Comparison of ENCODE assay signal across 22 mouse cellular contexts in the genomic region with DNA sequence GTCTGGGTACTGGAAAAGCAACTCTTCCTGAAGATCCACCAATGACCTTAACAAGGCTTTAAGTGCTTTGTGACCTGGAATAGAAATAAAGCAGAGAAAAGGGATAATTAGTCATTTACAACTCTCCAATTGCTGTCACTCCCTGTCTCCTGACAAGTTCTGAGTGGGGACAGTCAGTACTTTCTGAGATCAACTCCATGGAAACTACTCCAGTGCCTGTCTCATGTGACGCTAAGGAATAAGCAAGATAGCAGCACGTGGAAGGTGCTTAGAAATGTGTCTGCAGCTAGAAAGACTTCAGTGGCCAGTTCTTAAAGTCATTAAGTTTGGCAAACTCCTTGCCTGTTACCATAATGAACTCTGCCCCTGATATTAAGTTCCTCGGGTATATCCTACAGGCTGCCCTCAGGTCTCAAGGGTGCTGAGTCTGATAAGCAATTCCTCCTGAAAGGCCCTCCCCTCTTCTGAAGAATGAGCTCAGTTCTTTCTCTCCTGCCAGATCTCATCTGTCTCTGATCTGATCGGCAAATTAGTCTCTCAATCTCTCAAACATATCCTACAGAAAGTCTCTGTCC. TPM values are rescaled to one million over a fixed set of nuclear protein-coding genes. Genes with fewer than 3 reads are reported as not detected.
A peak's percentile ranks its signal among the peaks of the same experiment; 100 is the strongest.
DNase-seq lines count a peak whose midpoint lies in the region; ATAC-seq and TF ChIP-seq lines count a peak whose summit lies in the region.
"Had no signal": no experiment of that assay in that cellular context is flagged by ENCODE, and none has a peak within 500 bp of the region (broad histone marks: within the 10 kb centered on the region; RNA-seq: fewer than 3 reads in every experiment).

No protein-coding gene starts in this region.

- no peak for TF ChIP-seq POLR2A in MEL (IDR thresholded peaks at IDR 0.05; ENCODE audit: control insufficient read depth in 1 of 2, insufficient read depth in 1 of 2, low read depth in 1 of 2, low read length in 2 of 2, poor library complexity in 1 of 2)

- no peak for TF ChIP-seq RAD21 in MEL (IDR thresholded peaks at IDR 0.05; ENCODE audit: low read depth, low read length)

- H3K4me3 ChIP-seq in intestine, embryonic 16.5 days (ENCODE audit: low read length): no peak overlapping the region
- H3K4me3 ChIP-seq in intestine, embryonic 15.5 days (replicated peaks): no peak overlapping the region
- H3K4me3 ChIP-seq in MEL (ENCODE audit: control insufficient read depth in 1 of 2, insufficient read depth in 1 of 2, low read depth in 2 of 2, low read length in 2 of 2): no peak overlapping the region
- H3K4me3 ChIP-seq: embryonic facial prominence, embryonic 10.5 days; embryonic facial prominence, embryonic 12.5 days; forebrain, embryonic 13.5 days; forebrain, embryonic 15.5 days had no signal

- H3K79me2 ChIP-seq in MEL (ENCODE audit: control insufficient read depth, insufficient read depth, low read length, poor library complexity): peaks cover 19% of the 10 kb centered on the region

- no peaks in the 10 kb centered on the region for H3K36me3 ChIP-seq in intestine, embryonic 16.5 days (ENCODE audit: control insufficient read depth, insufficient read depth, low read length)
- H3K36me3 ChIP-seq in intestine, embryonic 15.5 days: peaks cover 6% of the 10 kb centered on the region
- H3K36me3 ChIP-seq in MEL (ENCODE audit: control insufficient read depth in 1 of 2, insufficient read depth in 2 of 2, low read length in 2 of 2): peaks cover 26 to 50% of the 10 kb centered on the region in 2 experiments

- H3K9ac ChIP-seq in intestine, embryonic 16.5 days (ENCODE audit: low read depth, low read length): no peak overlapping the region
- H3K9ac ChIP-seq in intestine, embryonic 15.5 days: no peak overlapping the region
- no peak overlapping the region for H3K9ac ChIP-seq in MEL (ENCODE audit: control insufficient read depth, low read depth, low read length, poor library complexity, severe bottlenecking)
- H3K9ac ChIP-seq: embryonic facial prominence, embryonic 12.5 days; forebrain, embryonic 13.5 days; forebrain, embryonic 15.5 days; forebrain, postnatal 0 days had no signal

- no peak for TF ChIP-seq EP300 in MEL (IDR thresholded peaks at IDR 0.05; ENCODE audit: low read depth in 1 of 2, low read length in 2 of 2)

- no peaks in the 10 kb centered on the region for H3K9me3 ChIP-seq in intestine, embryonic 16.5 days (ENCODE audit: control insufficient read depth, low read length)
- no peaks in the 10 kb centered on the region for H3K9me3 ChIP-seq in intestine, embryonic 15.5 days
- no peaks in the 10 kb centered on the region for H3K9me3 ChIP-seq in MEL (replicated peaks; ENCODE audit: insufficient read depth, low read length)
- H3K9me3 ChIP-seq: embryonic facial prominence, embryonic 10.5 days; embryonic facial prominence, embryonic 12.5 days; forebrain, embryonic 13.5 days; forebrain, embryonic 15.5 days had no signal

- peak; percentile 45 for DNase-seq in MEL (ENCODE audit: low read depth, low spot score)
- no peak for DNase-seq in kidney, postnatal 4 days
- DNase-seq in yolk sac, embryonic 10.5 days (ENCODE audit: low spot score): no peak
- no peak for DNase-seq in cerebellum, postnatal 4 days (ENCODE audit: low spot score in 2 of 2)
- DNase-seq: adrenal gland, adult 2 months; adrenal gland, postnatal 10 days; adrenal gland, postnatal 25 days; cerebellum, adult 11 months; cerebellum, adult 18-20 months; cerebellum, adult 8-10 months; cerebellum, adult 9-11 months; cerebellum, postnatal 14 days; cerebellum, postnatal 36 days; forebrain, postnatal 0 days had no signal

- H3K4me1 ChIP-seq in intestine, embryonic 16.5 days (ENCODE audit: control insufficient read depth, insufficient read depth, low read length): no peaks in the 10 kb centered on the region; the same call in 1 of the 2 replicates
- H3K4me1 ChIP-seq in intestine, embryonic 15.5 days (replicated peaks): no peaks in the 10 kb centered on the region
- peaks cover 23% of the 10 kb centered on the region in 2 experiments for H3K4me1 ChIP-seq in MEL (ENCODE audit: control insufficient read depth in 1 of 2, insufficient read depth in 2 of 2, low read length in 2 of 2)
- H3K4me1 ChIP-seq: embryonic facial prominence, embryonic 10.5 days; embryonic facial prominence, embryonic 12.5 days; forebrain, embryonic 13.5 days; forebrain, embryonic 15.5 days had no signal

- WGBS in intestine, embryonic 16.5 days: 63% methylated on average over 4 of the region's 4 CpGs
- 65% methylated on average over 4 of the region's 4 CpGs for WGBS in intestine, embryonic 15.5 days

- peak overlapping the region; percentile 41; the same call in 1 of the 2 replicates for H3K27ac ChIP-seq in intestine, embryonic 16.5 days (ENCODE audit: low read length)
- no peak overlapping the region for H3K27ac ChIP-seq in intestine, embryonic 15.5 days
- no peak overlapping the region for H3K27ac ChIP-seq in MEL (ENCODE audit: control insufficient read depth, low read depth, low read length)
- H3K27ac ChIP-seq: embryonic facial prominence, embryonic 10.5 days; embryonic facial prominence, embryonic 12.5 days; forebrain, embryonic 13.5 days; forebrain, embryonic 15.5 days had no signal

- peak; percentile 67 for ATAC-seq in intestine, embryonic 16.5 days
- ATAC-seq in intestine, embryonic 15.5 days: no peak
- 0 out of 2 replicates have a peak, but pooled peaks have one; percentile 37 for ATAC-seq in megakaryocyte progenitor cell, adult 5-6 weeks (replicated peaks; ENCODE audit: poor library complexity)
- ATAC-seq: forebrain, embryonic 13.5 days; forebrain, embryonic 15.5 days; forebrain, postnatal 0 days had no signal

- no peak for TF ChIP-seq CTCF in MEL (IDR thresholded peaks at IDR 0.05 in 2 of 3, conservative IDR thresholded peaks at IDR 0.05 in 1 of 3; ENCODE audit: control insufficient read depth in 1 of 3, insufficient read depth in 1 of 3, low read depth in 2 of 3, low read length in 3 of 3, poor library complexity in 1 of 3, severe bottlenecking in 1 of 3)

- H3K4me2 ChIP-seq in intestine, embryonic 16.5 days (ENCODE audit: low read depth, low read length): no peak overlapping the region
- H3K4me2 ChIP-seq in intestine, embryonic 15.5 days (replicated peaks): no peak overlapping the region
- H3K4me2 ChIP-seq: embryonic facial prominence, embryonic 12.5 days; forebrain, embryonic 13.5 days; forebrain, embryonic 15.5 days had no signal

- no peaks in the 10 kb centered on the region for H3K27me3 ChIP-seq in intestine, embryonic 16.5 days (replicated peaks; ENCODE audit: control insufficient read depth, insufficient read depth, low read length)
- H3K27me3 ChIP-seq in intestine, embryonic 15.5 days (replicated peaks): no peaks in the 10 kb centered on the region
- H3K27me3 ChIP-seq in MEL (ENCODE audit: control insufficient read depth in 1 of 2, insufficient read depth in 2 of 2, low read length in 2 of 2): no peaks in the 10 kb centered on the region
- H3K27me3 ChIP-seq: embryonic facial prominence, embryonic 12.5 days; forebrain, embryonic 13.5 days; forebrain, embryonic 15.5 days had no signal

TF ChIP-seq in MEL, 35 proteins besides CTCF, POLR2A, EP300 and RAD21:
- TF ChIP-seq RCOR1 (IDR thresholded peaks at IDR 0.05; ENCODE audit: low read depth, low read length) (no peak), NELFE (IDR thresholded peaks at IDR 0.05; ENCODE audit: low read depth, low read length) (no peak), GATA1 (IDR thresholded peaks at IDR 0.05; ENCODE audit: low read depth, low read length) (peak; percentile 49), TAL1 (IDR thresholded peaks at IDR 0.05; ENCODE audit: low read length) (no peak), MYC (IDR thresholded peaks at IDR 0.05; ENCODE audit: low read depth, low read length) (no peak), ETS1 (IDR thresholded peaks at IDR 0.05; ENCODE audit: low read depth, low read length) (0 out of 2 replicates have a peak, but pooled peaks have one; percentile 23), MAX (IDR thresholded peaks at IDR 0.05; ENCODE audit: low read length) (no peak), MAZ (IDR thresholded peaks at IDR 0.05; ENCODE audit: low read depth, low read length) (0 out of 2 replicates have a peak, but pooled peaks have one; percentile 32), KAT2A (conservative IDR thresholded peaks at IDR 0.05; ENCODE audit: low read depth, low read length) (no peak), NRF1 (IDR thresholded peaks at IDR 0.05; ENCODE audit: insufficient read depth, low read depth, low read length, poor library complexity, severe bottlenecking) (no peak), POLR2AphosphoS2 (IDR thresholded peaks at IDR 0.05; ENCODE audit: low read length) (no peak)

RNA-seq across cellular contexts. Expression of a gene that starts 40.1 kb away (rescaled TPM):
- polyA plus RNA-seq in intestine, embryonic 16.5 days (2015; fragmentation: Nextera tagmentation; extraction: Ambion mirVana): 58.0 and 63.6 TPM in 2 replicates
- 61.6 and 63.3 TPM in 2 replicates for polyA plus RNA-seq in intestine, embryonic 15.5 days (2015; fragmentation: Nextera tagmentation; extraction: Ambion mirVana)
- total RNA-seq in MEL (2012; rRNA removed): 213 and 243 TPM in 2 replicates
- polyA plus RNA-seq in MEL (2012; ENCODE audit: insufficient read depth in 1 of 2, insufficient read length in 2 of 2, low read depth in 1 of 2, low replicate concordance in 2 of 2, missing spikeins in 1 of 2): 100 to 1,000 TPM in 1 of 2 experiments, not detected in 1; 187 TPM
- total RNA-seq in megakaryocyte progenitor cell, adult 5-6 weeks (2015): 56.9 and 60.5 TPM in 2 replicates
- 98.8 and 108 TPM in 2 replicates for total RNA-seq in megakaryocyte progenitor cell, adult 5-6 weeks (2017)

RNA-seq across cellular contexts. Expression of a gene that starts 52.2 kb away (rescaled TPM):
- 0.12 and 0.18 TPM in 2 replicates for polyA plus RNA-seq in intestine, embryonic 16.5 days (2015; fragmentation: Nextera tagmentation; extraction: Ambion mirVana)
- 0.24 and 0.49 TPM in 2 replicates for polyA plus RNA-seq in intestine, embryonic 15.5 days (2015; fragmentation: Nextera tagmentation; extraction: Ambion mirVana)
- total RNA-seq in MEL (2012; rRNA removed): not detected in 2 replicates
- polyA plus RNA-seq in MEL (2012; ENCODE audit: insufficient read depth in 1 of 2, insufficient read length in 2 of 2, low read depth in 1 of 2, low replicate concordance in 2 of 2, missing spikeins in 1 of 2): not detected
- not detected in 2 replicates for total RNA-seq in megakaryocyte progenitor cell, adult 5-6 weeks (2015)
- 0.07 TPM in 1 of 2 replicates, not detected in the other for total RNA-seq in megakaryocyte progenitor cell, adult 5-6 weeks (2017)
- total RNA-seq: adrenal gland, adult 2 months; adrenal gland, postnatal 25 days had no signal
- polyA plus RNA-seq: adrenal gland, adult 2 months; C2C12 had no signal
